Mouse (Mus musculus) naive thymus-derived CD4-positive, alpha-beta T cell, adult 2 months (primary cell): ENCODE measurements around the gene Phospho1.
A peak's percentile ranks its signal among the peaks of the same experiment; 100 is the strongest.

Source experiments
- DNase-seq: peaks from one replicate; pipeline ENCODE4 v3.0.0-alpha.2; 2011; ENCODE audit warnings: low read depth

Phospho1 gene

DNA sequence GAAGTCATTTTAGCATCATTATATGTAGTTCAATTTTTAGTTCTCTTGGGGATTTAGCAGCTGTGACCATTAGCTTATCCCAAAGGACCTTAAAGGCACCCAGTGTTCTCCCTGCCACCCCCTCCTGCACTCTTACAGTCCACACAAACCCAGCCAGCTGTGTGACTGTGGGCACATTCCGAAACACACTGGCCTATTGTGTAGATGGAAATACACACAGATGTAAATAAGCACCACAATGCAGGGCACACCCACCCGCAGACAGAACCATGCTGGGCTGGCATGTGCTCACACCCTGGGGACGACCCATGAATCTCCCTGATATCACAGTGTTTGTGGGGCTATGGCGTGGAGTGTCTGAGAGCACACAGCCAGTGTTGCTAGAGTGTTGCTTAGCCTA is 12.1 kb upstream of the Phospho1 start:
- no peak for DNase-seq

DNA sequence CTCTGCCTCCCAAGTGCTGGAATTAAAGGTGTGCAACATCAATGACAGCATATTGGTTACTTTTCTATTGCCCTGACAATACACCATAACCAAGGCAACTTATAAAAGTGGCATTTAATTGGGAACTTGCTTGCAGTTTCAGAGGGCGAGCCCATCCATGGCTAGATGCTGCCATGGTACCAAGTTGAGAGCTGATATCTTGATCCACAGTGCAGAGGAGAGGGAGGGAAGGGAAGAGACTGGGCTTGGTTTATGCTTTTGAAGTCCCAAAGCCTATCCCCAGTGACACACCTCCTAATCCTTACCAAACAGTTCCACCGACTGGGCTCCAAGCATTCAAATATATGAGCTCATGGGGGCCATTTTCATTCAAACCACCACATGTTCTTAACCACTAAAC is 10.2 kb upstream of the Phospho1 start:
- DNase-seq: no peak

DNA sequence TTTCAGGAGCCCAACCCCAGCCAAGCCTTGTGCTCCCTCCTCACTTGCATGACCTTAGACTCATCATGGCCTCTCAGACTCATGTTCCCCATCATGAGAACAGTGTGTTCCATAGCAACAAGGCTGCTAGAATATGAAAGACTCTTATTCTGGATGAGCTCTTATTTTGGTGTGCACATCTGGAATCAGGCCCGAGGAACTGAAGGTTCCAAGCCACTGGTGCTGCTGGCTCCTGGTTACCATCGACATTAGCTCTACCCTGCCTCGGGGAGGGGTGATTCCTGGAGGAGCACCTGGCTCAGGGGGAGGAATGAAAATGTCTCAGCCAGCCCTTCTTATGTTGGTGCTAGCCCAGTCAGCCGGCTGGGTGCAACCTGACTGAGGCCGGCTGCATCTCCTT is 9.4 kb upstream of the Phospho1 start:
- DNase-seq: no peak

DNA sequence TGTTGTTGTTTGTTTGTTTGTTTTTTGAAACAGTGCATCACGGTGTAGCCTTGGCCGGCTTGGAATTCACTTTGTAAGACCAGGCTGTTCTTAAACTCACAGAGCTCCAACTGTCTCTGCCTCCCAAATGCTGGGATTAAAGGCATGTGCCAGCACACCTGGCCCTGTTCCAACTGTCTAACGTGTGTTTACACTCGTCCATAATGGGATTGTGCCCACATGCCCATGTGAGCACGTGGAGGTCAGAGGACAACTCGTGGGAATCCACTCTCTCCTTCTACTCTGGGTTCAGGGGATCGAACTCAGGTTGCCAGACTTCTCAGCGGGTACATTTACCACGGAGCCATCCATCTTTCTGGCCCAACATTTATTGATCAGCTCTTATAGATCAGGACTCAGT is 8.9 kb upstream of the Phospho1 start:
- DNase-seq: no peak

DNA sequence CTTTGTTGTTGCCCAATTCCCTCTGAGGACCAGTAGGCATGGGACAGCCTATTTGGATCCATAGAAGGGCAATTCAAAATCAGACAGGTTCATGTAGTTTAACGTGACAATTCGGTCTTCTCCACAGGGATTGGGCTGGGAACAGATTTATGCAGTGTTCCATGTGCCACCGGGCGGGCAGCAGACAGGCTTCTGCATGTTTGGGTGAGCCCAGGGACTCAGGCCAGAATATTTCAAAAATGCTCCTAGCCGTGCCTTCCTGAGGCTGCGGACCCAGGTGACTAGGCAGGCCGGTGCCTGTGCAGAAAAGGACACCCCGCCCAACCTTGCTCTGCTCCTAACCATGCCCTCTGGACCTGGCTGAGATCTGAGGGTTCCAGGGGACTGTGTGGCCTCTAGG is 5.2 kb upstream of the Phospho1 start:
- DNase-seq: no peak

DNA sequence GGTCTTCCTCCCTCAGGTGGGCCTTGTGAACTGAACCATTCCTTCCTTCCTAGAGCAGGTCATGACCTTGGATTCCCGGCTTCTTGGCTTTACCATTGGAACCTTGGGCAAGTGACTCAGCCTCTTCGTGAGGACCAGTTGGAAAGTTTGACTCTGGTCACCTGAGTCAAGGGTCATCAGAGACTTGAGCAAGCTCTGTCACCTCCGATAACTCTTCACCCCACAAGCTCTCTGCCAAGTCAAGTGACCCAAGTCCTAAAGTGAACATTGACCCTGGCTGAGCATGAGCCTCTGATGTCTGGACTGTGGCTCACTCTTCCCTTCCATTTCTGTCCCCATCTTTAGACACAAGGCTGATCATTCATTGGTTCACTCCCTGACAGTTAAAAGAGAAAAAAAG is 2.8 kb upstream of the Phospho1 start:
- DNase-seq: no peak

DNA sequence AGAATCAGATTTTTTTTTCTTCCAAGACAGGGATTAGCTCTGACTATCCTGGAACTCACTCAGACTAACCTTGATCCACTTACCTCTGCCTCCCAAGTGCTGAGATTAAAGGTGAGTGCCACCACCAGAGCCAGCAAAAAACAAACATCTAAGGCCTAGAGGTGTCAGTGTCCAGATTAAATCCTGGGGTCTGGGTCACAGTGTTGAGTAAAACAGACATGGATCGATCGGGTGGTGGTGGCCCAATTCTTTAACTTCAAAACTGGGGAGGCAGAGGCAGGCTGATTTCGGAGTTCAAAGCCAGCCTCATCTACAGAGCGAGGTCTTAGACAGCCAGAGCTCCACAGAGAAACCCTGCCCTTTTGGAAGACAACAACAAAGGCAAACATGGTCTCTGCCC is 1.9 kb upstream of the Phospho1 start:
- no peak for DNase-seq

DNA sequence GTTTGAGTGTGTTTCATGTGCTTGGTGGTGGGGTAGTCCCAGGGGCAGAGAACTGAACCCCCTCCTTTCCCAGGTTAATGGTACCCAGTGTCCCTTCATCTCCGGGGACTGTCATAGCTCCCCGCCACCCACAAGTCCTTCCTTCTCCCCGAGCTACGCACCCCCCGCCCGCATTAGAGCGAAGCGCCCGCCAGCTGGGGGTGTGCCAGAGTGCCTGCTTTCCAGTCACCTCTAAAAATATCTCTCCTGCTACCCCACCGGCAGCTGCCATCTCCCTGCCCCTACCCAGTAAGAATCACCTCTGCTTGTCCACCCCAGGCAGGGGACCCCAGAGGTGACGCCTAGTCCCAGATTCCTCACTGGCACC is 561 bp downstream of the Phospho1 start:
- peak; percentile 54 for DNase-seq

DNA sequence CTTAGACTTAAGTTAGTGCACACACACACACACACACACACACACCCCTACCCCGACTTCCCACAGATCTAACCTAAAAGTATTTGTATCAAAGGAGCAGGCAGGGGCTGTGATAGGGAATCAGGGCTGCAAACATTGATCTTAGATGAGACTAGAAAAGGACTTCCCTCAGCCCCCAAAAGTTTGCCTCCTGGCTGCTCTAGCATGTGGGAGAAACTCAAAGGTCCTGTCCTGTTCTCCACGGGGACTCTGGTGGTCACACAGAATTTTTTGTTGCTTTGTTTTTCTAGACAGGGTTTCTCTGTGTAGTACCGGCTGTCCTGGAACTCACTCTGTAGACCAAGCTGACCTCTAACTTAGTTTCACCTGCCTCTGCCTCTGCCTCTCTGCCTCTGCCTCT is 1.3 kb downstream of the Phospho1 start:
- peak; percentile 26 for DNase-seq

DNA sequence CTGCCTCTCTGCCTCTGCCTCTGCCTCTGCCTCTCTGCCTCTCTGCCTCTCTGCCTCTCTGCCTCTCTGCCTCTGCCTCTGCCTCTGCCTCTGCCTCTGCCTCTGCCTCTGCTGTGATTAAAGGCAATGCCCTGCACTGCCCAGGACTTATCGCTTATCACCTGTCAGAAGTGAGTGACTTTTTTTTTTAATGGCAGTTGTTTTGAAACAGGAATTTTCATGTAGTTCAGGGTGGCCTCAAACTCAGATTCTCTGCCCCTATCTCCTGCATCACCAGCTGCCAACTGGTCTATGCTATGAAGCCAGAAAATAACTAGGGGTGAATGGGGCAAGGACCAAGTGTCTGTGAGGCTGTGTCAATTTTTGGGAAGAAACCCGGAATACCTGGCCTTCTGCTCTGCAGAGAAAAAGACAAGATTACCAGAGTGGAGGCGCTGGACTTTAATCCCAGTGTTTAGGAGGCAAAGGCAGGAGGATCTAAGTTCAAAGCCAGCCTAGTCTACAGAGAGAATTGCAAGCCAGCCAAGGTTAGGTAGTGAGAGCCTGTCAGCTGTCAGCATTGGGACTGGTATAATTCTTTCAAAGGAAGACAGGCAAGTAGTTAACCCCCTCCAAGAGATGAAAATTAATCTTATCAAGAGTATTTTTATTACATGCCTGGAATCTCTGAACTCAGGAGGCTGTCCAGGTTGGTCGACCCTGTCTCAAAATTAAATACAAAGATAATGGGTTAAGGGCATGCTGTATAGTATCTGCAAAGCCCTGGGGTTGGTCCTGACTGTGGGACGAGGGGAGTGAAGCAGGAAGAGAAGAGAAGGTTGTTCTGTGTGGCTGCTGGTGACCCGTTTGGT is 2.2 kb downstream of the Phospho1 start:
- no peak for DNase-seq

DNA sequence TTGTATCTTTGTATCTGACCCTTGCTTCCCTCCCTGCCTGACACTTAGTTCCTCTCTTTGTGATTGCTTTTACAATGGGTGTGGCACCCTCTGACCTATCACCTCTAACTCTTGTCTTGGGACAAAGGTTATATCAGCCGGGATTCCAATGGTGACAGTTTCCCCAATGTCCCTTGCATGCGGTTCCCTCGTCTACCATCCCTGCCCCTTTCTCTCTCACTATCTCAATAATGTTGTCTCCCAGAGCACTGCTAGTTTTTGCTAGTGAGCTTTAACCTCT is 2.8 kb downstream of the Phospho1 start:
- peak; percentile 27 for DNase-seq

DNA sequence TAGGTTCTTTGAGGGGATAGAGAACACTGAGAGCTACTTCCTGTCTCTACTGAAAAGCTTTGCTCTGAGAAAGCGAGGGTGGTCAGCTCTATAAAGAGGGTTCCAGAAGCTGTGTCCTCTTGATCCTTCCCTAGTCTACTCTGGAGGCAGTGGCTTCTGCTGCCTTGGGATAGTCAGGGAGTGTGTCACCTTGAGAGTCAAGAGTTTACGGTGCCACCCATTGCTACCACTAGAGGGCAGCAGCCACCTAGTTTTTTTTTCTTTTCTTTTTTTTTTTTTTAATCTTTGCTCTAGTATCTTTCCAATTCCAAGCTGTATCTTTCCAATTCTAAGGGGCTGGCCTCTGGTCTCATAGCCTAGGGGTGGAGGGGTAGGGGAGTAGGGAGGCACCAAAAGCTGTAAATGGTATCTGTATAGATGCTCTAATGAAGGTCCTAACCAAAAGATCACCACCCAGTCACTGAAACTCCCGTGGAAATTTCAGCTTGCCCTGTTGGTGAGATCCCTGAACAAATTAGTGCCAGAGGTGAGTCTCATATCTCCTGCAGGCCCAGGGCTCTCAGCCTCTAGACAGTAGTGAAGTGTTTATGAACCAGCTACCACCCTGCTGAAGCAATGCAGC is 3.3 kb downstream of the Phospho1 start:
- peak; percentile 88 for DNase-seq

DNA sequence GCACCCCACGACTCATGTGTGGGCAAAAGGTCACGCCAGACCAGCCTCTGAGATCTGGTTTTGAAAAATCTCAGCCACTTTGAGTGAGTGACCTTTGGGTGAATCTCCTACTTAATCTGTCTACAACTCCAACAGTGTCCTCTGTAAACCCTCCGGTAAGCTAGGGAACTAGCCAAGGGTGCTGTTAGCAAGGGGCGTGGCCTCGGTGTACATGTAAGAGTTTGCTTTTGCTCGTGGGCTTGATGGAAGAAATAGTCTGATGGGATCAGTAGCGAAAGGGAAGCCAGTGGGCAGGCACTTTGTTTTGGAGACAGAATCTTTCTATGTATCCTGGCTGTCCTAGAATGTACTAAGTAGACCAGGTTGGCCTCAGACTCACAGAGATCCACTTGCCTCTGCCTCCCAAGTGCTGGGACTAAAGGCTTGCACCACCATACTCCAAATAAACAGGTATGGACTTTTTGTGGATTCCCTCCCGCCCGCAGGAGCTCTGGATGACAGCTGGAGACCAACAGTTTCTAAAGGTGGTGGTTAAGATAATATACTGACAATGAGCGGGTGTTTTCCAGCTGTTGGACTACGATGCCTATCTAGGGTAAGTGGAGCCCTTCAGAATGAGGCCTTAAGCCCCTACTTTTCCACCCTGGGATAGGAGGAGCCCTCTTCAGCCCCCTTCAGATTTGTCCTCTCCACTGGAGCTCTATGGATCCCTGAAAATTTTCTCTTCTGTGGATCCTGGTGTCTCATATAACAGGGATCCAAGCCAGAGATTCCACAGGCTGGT is 4.1 kb downstream of the Phospho1 start:
- DNase-seq: no peak

DNA sequence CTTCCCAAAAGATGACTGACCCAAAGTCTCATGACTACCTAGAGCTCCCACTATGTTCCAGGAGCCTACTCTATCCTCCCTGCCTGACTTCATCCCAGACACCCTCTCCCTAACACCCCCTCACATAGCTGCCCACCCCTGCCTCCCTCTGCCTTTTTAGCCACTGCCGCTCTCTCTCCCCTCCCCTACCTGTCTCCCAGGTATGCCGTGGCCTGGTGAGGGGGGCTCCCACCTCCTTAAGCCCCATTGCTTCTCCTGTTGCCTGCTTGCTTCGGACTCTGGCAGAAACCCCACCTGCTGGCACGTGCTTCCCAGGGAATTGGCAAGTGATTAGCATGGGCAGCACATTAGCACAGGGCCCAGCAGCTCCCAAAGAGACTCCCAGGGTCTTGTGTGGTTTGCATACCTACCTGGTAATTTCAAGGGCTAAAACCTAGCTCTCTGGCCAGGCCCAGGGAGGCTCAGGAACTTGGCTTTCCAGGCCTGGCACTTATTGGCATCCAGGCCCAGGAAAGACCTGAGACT is 5.3 kb downstream of the Phospho1 start:
- DNase-seq: no peak

DNA sequence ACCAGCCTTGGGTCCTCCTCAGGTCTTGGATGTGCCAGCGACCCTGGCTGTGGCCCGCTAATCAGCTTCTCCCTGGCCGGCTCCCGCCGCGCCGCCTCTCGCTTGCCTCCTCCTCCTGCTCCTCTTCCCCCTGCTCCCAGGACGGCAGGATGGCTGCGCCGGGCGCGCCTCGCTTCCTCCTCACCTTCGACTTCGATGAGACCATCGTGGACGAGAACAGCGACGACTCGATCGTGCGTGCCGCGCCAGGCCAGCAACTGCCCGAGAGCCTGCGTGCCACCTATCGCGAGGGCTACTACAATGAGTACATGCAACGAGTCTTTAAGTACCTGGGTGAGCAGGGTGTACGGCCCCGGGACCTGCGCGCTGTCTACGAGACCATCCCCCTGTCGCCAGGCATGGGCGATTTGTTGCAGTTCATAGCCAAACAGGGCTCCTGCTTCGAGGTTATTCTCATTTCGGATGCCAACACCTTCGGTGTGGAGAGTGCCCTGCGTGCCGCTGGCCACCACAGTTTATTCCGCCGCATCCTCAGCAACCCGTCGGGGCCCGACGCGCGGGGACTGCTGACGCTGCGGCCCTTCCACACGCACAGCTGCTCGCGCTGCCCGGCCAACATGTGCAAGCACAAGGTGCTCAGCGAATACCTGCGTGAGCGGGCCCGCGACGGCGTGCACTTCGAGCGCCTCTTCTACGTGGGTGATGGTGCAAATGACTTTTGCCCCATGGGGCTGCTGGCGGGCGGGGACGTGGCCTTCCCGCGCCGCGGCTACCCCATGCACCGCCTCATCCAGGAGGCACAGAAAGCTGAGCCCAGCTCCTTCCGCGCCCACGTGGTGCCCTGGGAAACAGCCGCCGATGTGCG is 6.3 kb downstream of the Phospho1 start:
- DNase-seq: peak; percentile 58

DNA sequence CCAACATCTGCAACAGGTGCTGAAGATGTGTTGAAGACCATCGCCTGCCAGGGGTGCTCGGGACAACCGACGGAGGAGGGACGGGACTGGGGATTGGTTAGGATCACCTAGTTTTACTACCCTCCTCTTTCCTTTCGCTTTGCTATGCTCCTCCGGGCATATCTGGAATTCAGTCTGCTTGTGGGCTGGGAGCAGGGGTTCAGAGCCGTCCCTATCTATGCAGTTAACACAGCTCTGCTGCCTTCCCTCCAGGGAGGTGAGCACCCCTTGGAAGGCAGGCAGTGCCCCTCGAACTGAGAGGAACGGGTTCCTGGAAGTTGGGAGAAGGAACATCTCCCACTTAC is 6.9 kb downstream of the Phospho1 start:
- no peak for DNase-seq

DNA sequence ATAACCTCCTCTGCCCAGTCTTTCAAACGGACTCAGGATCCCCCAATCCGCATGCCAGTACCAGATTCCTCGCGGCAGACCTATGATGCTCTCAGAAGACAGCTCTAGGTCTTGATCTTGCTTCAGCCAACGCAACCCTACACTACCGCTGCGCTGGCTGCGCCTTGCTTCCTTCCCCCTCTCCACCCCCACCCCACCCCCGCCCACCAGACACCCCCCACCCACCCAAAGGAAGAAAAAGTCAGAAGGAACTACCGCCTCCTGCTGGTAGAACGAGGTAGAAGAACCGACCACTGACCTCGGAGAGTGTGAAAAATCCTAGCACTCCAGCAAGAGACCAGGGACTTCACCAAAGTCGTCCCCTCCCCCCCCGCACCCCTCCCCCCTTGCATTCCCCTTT is 7.3 kb downstream of the Phospho1 start:
- DNase-seq: peak; percentile 58

DNA sequence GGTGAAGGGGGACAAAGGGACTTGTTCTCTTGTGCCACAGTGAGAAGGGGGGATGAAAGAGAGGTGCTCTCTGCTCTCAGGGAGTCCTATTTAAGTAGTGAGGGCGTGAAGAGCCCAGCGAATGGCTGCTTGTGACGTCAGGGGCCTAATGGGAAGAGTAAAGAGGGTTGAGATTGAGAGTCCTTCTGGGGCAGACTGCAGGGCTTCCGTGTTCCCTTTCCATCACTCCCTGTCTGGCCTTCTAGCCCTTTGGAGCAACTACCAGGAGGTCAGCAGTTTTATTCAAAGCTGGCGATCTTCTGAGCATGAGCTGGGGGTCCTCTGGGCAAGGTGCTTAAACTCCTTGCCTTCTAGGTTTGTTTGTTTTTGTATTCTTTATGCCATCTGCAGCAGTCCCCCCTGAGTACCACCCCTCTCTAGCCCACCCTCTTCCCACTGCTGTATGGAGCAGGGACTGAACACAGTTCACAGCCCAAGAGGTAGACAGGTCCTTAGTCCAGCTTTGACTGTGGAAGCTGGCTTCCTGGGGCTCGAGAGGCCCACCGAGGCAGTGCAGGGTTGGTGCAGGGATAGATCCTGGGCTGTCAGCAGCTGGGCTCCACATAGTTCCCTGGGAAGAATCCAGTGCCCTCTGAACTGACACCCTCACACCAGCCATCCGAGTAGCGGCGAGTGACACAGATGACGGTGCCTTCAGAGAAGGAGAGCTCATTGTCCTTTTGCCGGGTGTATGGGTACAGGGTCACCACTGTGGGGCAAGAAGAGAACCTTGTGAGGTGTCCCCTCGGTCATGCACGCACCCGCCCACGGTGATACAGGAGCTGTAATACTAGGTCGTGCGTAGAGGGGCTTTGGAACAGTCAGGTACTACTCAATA is 8.1 kb downstream of the Phospho1 start:
- no peak for DNase-seq

DNA sequence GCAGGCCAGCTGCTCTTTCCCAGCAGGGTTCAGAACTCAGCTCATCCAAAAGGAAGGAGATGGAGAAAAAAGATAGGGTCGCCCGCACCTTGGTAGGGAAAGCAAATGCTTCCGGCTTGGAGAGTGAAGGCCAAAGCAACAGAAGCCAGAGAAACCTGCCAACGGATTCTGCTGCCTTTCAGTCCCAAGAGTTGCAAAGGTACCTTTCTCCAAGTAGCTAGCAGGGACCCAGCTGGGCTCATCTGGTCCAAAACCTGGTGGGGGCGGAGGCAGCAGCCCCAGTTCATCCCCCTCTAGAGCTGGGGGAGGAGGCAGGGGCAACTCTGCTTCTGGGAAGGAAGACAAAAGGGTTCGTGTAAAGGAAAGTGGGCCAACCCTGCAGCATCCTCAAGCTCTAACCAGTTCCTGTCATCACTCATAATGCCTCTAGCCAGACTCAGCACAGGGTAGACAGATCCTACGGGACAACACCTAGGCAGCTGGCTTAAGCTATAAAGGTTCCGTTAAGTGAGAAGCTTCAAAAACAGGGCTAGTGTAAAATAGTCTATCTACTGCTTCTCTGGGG is 8.8 kb downstream of the Phospho1 start:
- DNase-seq: no peak

DNA sequence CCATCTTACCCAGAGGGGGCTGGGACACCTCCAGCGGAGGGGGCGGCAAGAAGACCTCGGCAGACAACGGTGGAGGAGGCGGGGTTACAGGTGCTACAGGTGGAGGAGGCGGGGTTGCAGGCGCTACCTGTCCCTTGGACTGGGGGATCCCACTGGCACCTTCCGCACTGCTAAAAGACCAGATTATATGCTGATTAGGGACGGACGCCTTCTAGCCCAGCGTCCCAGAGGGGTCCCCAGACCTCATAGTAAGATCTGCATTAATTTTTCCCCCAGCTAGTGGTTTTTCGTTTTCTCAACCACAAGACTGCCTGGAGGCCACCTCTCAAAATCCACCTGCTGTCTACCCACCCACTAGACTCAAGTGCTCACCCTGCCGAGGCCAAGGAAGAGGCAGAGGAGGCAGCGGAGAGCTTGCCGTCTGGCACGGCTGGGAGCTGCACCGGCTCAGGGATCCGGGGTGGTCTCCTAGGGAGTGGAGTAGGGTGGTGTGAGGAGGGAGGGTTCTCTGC is 9.4 kb downstream of the Phospho1 start:
- DNase-seq: no peak
